Mouse (Mus musculus): ENCODE data around the gene Cdc27. TPM values are rescaled to one million over a fixed set of nuclear protein-coding genes. Genes with fewer than 3 reads are reported as not detected.

Gene Cdc27
- 38.2 and 43.3 TPM in 2 replicates for polyA plus RNA-seq (2015; fragmentation: Nextera tagmentation; extraction: Ambion mirVana)

- ATAC-seq (replicated peaks; ENCODE audit: low FRiP score) = peak; percentile 98
- Histone ChIP-seq H3K4me1 (peaks cover 10% of the 10 kb centered on the region; the same call in 1 of the 2 replicates), H3K27me3 (no peaks in the 10 kb centered on the region), H3K27ac (peak within 1 kb of the TSS; percentile 85), H3K9me3 (replicated peaks) (no peaks in the 10 kb centered on the region), H3K4me2 (peak within 1 kb of the TSS; percentile 61), H3K36me3 (no peaks in the 10 kb centered on the region; the same call in 1 of the 2 replicates), H3K9ac (peak within 1 kb of the TSS; percentile 97), H3K4me3 (replicated peaks) (peak within 1 kb of the TSS; percentile 72)
- WGBS = under 1% methylated on average over 33 of the region's 35 CpGs
These were observed at the start of gene Cdc27, which contains the start of gene Myl4 for GRCm38 (mm10) chr11:104550406-104550974. Gene Cdc27, minus strand, starts transcription at chr11:104550620. Gene Myl4, plus strand, starts transcription at chr11:104550663.

GRCm38 (mm10) chr11:104599265-104599945 lies 49.0 kb upstream of the Cdc27 start:
- Histone ChIP-seq H3K9ac (no peak overlapping the region), H3K4me1 (0 out of 2 replicates have a peak, but pooled peaks cover 7% of the 10 kb centered on the region), H3K27me3 (no peaks in the 10 kb centered on the region), H3K4me2 (no peak overlapping the region), H3K9me3 (replicated peaks) (no peaks in the 10 kb centered on the region), H3K27ac (peak overlapping the region; percentile 74), H3K4me3 (replicated peaks) (no peak overlapping the region), H3K36me3 (no peaks in the 10 kb centered on the region)
- 61% methylated on average over 13 of the region's 13 CpGs for WGBS
- 0 out of 2 replicates have a peak, but pooled peaks have one; percentile 46 for ATAC-seq (replicated peaks; ENCODE audit: low FRiP score)

- Histone ChIP-seq H3K4me2 (no peak overlapping the region), H3K4me1 (0 out of 2 replicates have a peak, but pooled peaks cover 7% of the 10 kb centered on the region), H3K4me3 (replicated peaks) (no peak overlapping the region), H3K27me3 (no peaks in the 10 kb centered on the region), H3K27ac (no peak overlapping the region), H3K9ac (no peak overlapping the region), H3K36me3 (no peaks in the 10 kb centered on the region), H3K9me3 (replicated peaks) (no peaks in the 10 kb centered on the region)
- no peak for ATAC-seq (replicated peaks; ENCODE audit: low FRiP score)
- 73% methylated on average over 10 of the region's 10 CpGs for WGBS
These were observed 45.9 kb upstream of the Cdc27 start for GRCm38 (mm10) chr11:104596365-104596764.

GRCm38 (mm10) chr11:104592066-104592835 lies 41.8 kb upstream of the Cdc27 start:
- Histone ChIP-seq H3K27ac (no peak overlapping the region), H3K4me1 (0 out of 2 replicates have a peak, but pooled peaks cover 5% of the 10 kb centered on the region), H3K4me3 (replicated peaks) (no peak overlapping the region), H3K9me3 (replicated peaks) (no peaks in the 10 kb centered on the region), H3K9ac (no peak overlapping the region), H3K27me3 (no peaks in the 10 kb centered on the region), H3K4me2 (no peak overlapping the region), H3K36me3 (no peaks in the 10 kb centered on the region)
- ATAC-seq (replicated peaks; ENCODE audit: low FRiP score) = no peak
- WGBS = 68% methylated on average over 13 of the region's 13 CpGs

- Histone ChIP-seq H3K4me1 (0 out of 2 replicates have a peak, but pooled peaks cover 5% of the 10 kb centered on the region), H3K9me3 (replicated peaks) (no peaks in the 10 kb centered on the region), H3K4me2 (no peak overlapping the region), H3K27ac (no peak overlapping the region), H3K27me3 (no peaks in the 10 kb centered on the region), H3K36me3 (no peaks in the 10 kb centered on the region), H3K9ac (no peak overlapping the region), H3K4me3 (replicated peaks) (no peak overlapping the region)
- peak; percentile 83 for ATAC-seq (replicated peaks; ENCODE audit: low FRiP score)
- 3% methylated on average over 8 of the region's 8 CpGs for WGBS
These were observed 39.7 kb upstream of the Cdc27 start for GRCm38 (mm10) chr11:104590148-104590547.

- Histone ChIP-seq H3K27me3 (no peaks in the 10 kb centered on the region), H3K9me3 (replicated peaks) (no peaks in the 10 kb centered on the region), H3K4me1 (0 out of 2 replicates have a peak, but pooled peaks cover 5% of the 10 kb centered on the region), H3K27ac (no peak overlapping the region), H3K4me2 (no peak overlapping the region), H3K4me3 (replicated peaks) (no peak overlapping the region), H3K9ac (no peak overlapping the region), H3K36me3 (no peaks in the 10 kb centered on the region)
- WGBS = 67% methylated on average over 1 of the region's 1 CpGs
- no peak for ATAC-seq (replicated peaks; ENCODE audit: low FRiP score)
These were observed 39.1 kb upstream of the Cdc27 start for GRCm38 (mm10) chr11:104589570-104589969.

GRCm38 (mm10) chr11:104588513-104588912 lies 38.1 kb upstream of the Cdc27 start:
- no peaks in the 10 kb centered on the region for H3K9me3 ChIP-seq (replicated peaks)
- H3K27ac ChIP-seq = no peak overlapping the region
- H3K4me3 ChIP-seq (replicated peaks) = no peak overlapping the region
- 98% methylated on average over 2 of the region's 2 CpGs for WGBS
- no peak for ATAC-seq (replicated peaks; ENCODE audit: low FRiP score)
- 0 out of 2 replicates have a peak, but pooled peaks cover 5% of the 10 kb centered on the region for H3K4me1 ChIP-seq
- H3K9ac ChIP-seq = no peak overlapping the region
- H3K27me3 ChIP-seq = no peaks in the 10 kb centered on the region
- no peaks in the 10 kb centered on the region for H3K36me3 ChIP-seq
- no peak overlapping the region for H3K4me2 ChIP-seq

- H3K36me3 ChIP-seq = no peaks in the 10 kb centered on the region
- H3K9me3 ChIP-seq (replicated peaks) = no peaks in the 10 kb centered on the region
- ATAC-seq (replicated peaks; ENCODE audit: low FRiP score) = no peak
- H3K9ac ChIP-seq = no peak overlapping the region
- 0 out of 2 replicates have a peak, but pooled peaks cover 5% of the 10 kb centered on the region for H3K4me1 ChIP-seq
- no peak overlapping the region for H3K4me2 ChIP-seq
- WGBS = 97% methylated on average over 9 of the region's 9 CpGs
- H3K27me3 ChIP-seq = no peaks in the 10 kb centered on the region
- no peak overlapping the region for H3K4me3 ChIP-seq (replicated peaks)
- no peak overlapping the region for H3K27ac ChIP-seq
These were observed 37.5 kb upstream of the Cdc27 start for GRCm38 (mm10) chr11:104587904-104588303.

- Histone ChIP-seq H3K9me3 (replicated peaks) (no peaks in the 10 kb centered on the region), H3K4me1 (peaks cover 11% of the 10 kb centered on the region; the same call in 1 of the 2 replicates), H3K36me3 (no peaks in the 10 kb centered on the region), H3K9ac (no peak overlapping the region), H3K27me3 (no peaks in the 10 kb centered on the region), H3K27ac (no peak overlapping the region), H3K4me2 (no peak overlapping the region), H3K4me3 (replicated peaks) (no peak overlapping the region)
- WGBS = 75% methylated on average over 5 of the region's 5 CpGs
- ATAC-seq (replicated peaks; ENCODE audit: low FRiP score) = no peak
These were observed 35.1 kb upstream of the Cdc27 start for GRCm38 (mm10) chr11:104585495-104585894.

- Histone ChIP-seq H3K9ac (no peak overlapping the region), H3K4me3 (replicated peaks) (no peak overlapping the region), H3K27ac (no peak overlapping the region), H3K9me3 (replicated peaks) (no peaks in the 10 kb centered on the region), H3K4me1 (peaks cover 11% of the 10 kb centered on the region; the same call in 1 of the 2 replicates), H3K4me2 (no peak overlapping the region), H3K36me3 (no peaks in the 10 kb centered on the region), H3K27me3 (no peaks in the 10 kb centered on the region)
- WGBS = 62% methylated on average over 13 of the region's 13 CpGs
- no peak for ATAC-seq (replicated peaks; ENCODE audit: low FRiP score)
These were observed 32.4 kb upstream of the Cdc27 start for GRCm38 (mm10) chr11:104582630-104583364.

- H3K9ac ChIP-seq = no peak overlapping the region
- H3K27ac ChIP-seq = no peak overlapping the region
- ATAC-seq (replicated peaks; ENCODE audit: low FRiP score) = no peak
- H3K36me3 ChIP-seq = no peaks in the 10 kb centered on the region
- H3K27me3 ChIP-seq = 0 out of 2 replicates have a peak, but pooled peaks cover 3% of the 10 kb centered on the region
- peaks cover 12% of the 10 kb centered on the region for H3K4me1 ChIP-seq
- H3K4me2 ChIP-seq = no peak overlapping the region
- 68% methylated on average over 2 of the region's 2 CpGs for WGBS
- no peaks in the 10 kb centered on the region for H3K9me3 ChIP-seq (replicated peaks)
- no peak overlapping the region for H3K4me3 ChIP-seq (replicated peaks)
These were observed 31.8 kb upstream of the Cdc27 start for GRCm38 (mm10) chr11:104582308-104582606.
